Mouse (Mus musculus): ENCODE measurements around the gene Cyp26b1. TPM values are rescaled to one million over a fixed set of nuclear protein-coding genes. Genes with fewer than 3 reads are reported as not detected.

Gene Cyp26b1
- 0.22 TPM for polyA plus RNA-seq (2017; shearing (Covaris generic))

DNA sequence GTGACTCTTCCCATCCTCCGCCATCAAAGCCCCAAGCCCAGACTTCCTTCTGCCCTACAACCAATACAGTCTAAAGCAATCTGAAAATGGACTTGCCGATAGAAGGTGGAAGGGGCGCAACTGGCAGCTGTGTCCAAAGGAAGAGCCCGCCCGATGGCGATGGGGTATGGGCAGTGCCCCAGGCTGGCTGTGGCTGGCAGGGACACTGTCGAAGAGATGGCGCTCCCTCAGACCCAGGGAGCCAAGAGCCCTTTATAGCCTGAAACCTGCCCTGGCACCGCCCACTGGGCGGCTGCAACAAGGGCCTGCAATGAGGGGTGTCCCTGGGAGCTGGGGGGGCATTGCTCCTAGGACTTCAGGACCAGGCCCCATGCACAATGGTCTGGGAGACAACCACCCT lies at the start of gene Cyp26b1:
Gene Cyp26b1 (minus strand): TSS at position 216 of the 400 bp plus-strand sequence.

Measured in CD4-positive, CD25-positive, alpha-beta regulatory T cell (primary cell).